Mouse (Mus musculus) neural tube, embryonic 13.5 days (tissue): ENCODE measurements around the gene Lonrf3. TPM values are rescaled to one million over a fixed set of nuclear protein-coding genes. Genes with fewer than 3 reads are reported as not detected.
A peak's percentile ranks its signal among the peaks of the same experiment; 100 is the strongest.

ENCODE experiments used
- ATAC-seq: fragments of 200-750 bp; cut with Nextera tagmentation; 2 replicates; pipeline ENCODE4 v1.8.0; 2017; ENCODE audit warnings: low read depth, mild to moderate bottlenecking, moderate TSS enrichment, moderate library complexity
- H3K27ac ChIP-seq: fragments of 300-500 bp; sonication (generic); replicated peaks from 2 replicates; pipeline ENCODE4 v1.5.1; 2015; ENCODE audit warnings: moderate library complexity, mild to moderate bottlenecking, inconsistent platforms
- H3K27me3 ChIP-seq: fragments of 300-500 bp; sonication (generic); 2 replicates; pipeline ENCODE4 v1.6.1; 2015; ENCODE audit warnings: mild to moderate bottlenecking, inconsistent platforms
- H3K36me3 ChIP-seq: fragments of 300-500 bp; sonication (generic); 2 replicates; pipeline ENCODE4 v1.6.1; 2015; ENCODE audit warnings: mild to moderate bottlenecking, inconsistent platforms
- H3K4me1 ChIP-seq: fragments of 300-500 bp; sonication (generic); replicated peaks from 2 replicates; pipeline ENCODE4 v1.6.1; 2015; ENCODE audit warnings: inconsistent platforms
- H3K4me2 ChIP-seq: fragments of 300-500 bp; sonication (generic); 2 replicates; pipeline ENCODE4 v1.6.1; 2015; ENCODE audit warnings: inconsistent platforms, mild to moderate bottlenecking, moderate library complexity
- H3K4me3 ChIP-seq: fragments of 300-500 bp; sonication (generic); 2 replicates; pipeline ENCODE4 v1.5.1; 2015; ENCODE audit warnings: mild to moderate bottlenecking, inconsistent platforms
- H3K9ac ChIP-seq: fragments of 300-500 bp; sonication (generic); 2 replicates; pipeline ENCODE4 v1.6.1; 2015; ENCODE audit warnings: moderate library complexity, mild to moderate bottlenecking, inconsistent platforms
- H3K9me3 ChIP-seq: fragments of 300-500 bp; sonication (generic); 2 replicates; pipeline ENCODE4 v1.6.1; 2016; ENCODE audit warnings: inconsistent platforms
- WGBS: fragments of 180-500 bp; shearing (Covaris S2); methylation state at CpG from one replicate; pipeline ENCODE4 v1.1.7; 2015; 5-methylcytosine and 5-hydroxymethylcytosine counted together
- polyA plus RNA-seq: library from polyadenylated mRNA; unstranded; fragments of >200 nt; fragmentation: Nextera tagmentation; extraction: Ambion mirVana; gene quantifications from 2 replicates; pipeline ENCODE4 v1.2.1, GENCODE M21; 2015

The Lonrf3 gene
- polyA plus RNA-seq = 0.38 and 0.44 TPM in 2 replicates

- Histone ChIP-seq H3K4me3 (peak within 1 kb of the TSS; percentile 46), H3K27me3 (peaks cover 18% of the 10 kb centered on the region), H3K9ac (peak within 1 kb of the TSS; percentile 57; the same call in 1 of the 2 replicates), H3K9me3 (no peaks in the 10 kb centered on the region), H3K36me3 (no peaks in the 10 kb centered on the region), H3K4me2 (peak within 1 kb of the TSS; percentile 82), H3K4me1 (peaks cover 11% of the 10 kb centered on the region), H3K27ac (no peak within 1 kb of the TSS)
- ATAC-seq = peak; percentile 85
- WGBS = 25% methylated on average over 66 of the region's 68 CpGs
Measured at GRCm38 (mm10) chrX:36328271-36329039, at the start of gene Lonrf3. TSS of gene Lonrf3 (plus strand) at chrX:36328353.

DNA sequence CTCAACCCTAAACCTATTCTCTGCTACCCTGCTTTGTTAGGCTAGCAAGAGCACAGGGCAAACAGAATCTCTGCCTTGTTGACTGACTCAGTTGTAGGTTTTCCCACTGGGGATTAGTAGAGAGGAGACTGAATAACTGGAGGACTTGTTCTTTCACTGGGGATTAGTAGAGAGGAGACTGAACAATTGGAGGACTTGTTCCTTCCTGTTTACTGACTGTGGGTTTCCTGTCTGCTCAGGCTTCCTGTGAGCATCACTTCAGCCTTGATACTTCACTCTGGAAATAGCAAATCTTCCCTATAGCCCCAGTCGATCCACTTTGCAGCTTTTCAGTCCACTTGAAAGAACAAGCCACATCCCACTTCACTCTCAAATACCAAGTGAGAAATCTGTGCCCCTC is 49.4 kb upstream of the Lonrf3 start:
- no peaks in the 10 kb centered on the region for H3K36me3 ChIP-seq
- H3K9ac ChIP-seq = no peak overlapping the region
- ATAC-seq = no peak
- H3K27ac ChIP-seq = no peak overlapping the region
- H3K4me3 ChIP-seq = no peak overlapping the region
- whole genome bisulfite sequencing = 71% methylated on average over 1 of the region's 1 CpGs
- no peaks in the 10 kb centered on the region for H3K27me3 ChIP-seq
- H3K9me3 ChIP-seq = no peaks in the 10 kb centered on the region
- H3K4me2 ChIP-seq = no peak overlapping the region
- H3K4me1 ChIP-seq = no peaks in the 10 kb centered on the region

GRCm38 (mm10) chrX:36311420-36311819 is 16.7 kb upstream of the Lonrf3 start:
- Histone ChIP-seq H3K27ac (no peak overlapping the region), H3K4me2 (no peak overlapping the region), H3K4me1 (no peaks in the 10 kb centered on the region), H3K9me3 (no peaks in the 10 kb centered on the region), H3K4me3 (no peak overlapping the region), H3K9ac (no peak overlapping the region), H3K36me3 (no peaks in the 10 kb centered on the region), H3K27me3 (no peaks in the 10 kb centered on the region)
- 88% methylated on average over 3 of the region's 3 CpGs for WGBS
- ATAC-seq = no peak

- Histone ChIP-seq H3K27ac (no peak overlapping the region), H3K9ac (no peak overlapping the region), H3K9me3 (no peaks in the 10 kb centered on the region), H3K4me2 (peak overlapping the region; percentile 82), H3K27me3 (peaks cover 18% of the 10 kb centered on the region), H3K4me3 (peak overlapping the region; percentile 46), H3K36me3 (no peaks in the 10 kb centered on the region), H3K4me1 (peaks cover 11% of the 10 kb centered on the region)
- peak; percentile 34; the same call in 1 of the 2 replicates for ATAC-seq
- WGBS = 21% methylated on average over 19 of the region's 20 CpGs
Measured at GRCm38 (mm10) chrX:36327491-36328255, 480 bp upstream of the Lonrf3 start.

GRCm38 (mm10) chrX:36329040-36329649 is 992 bp downstream of the Lonrf3 start:
- Histone ChIP-seq H3K4me3 (peak overlapping the region; percentile 46), H3K36me3 (no peaks in the 10 kb centered on the region), H3K9me3 (no peaks in the 10 kb centered on the region), H3K4me2 (peak overlapping the region; percentile 82), H3K4me1 (peaks cover 11% of the 10 kb centered on the region), H3K9ac (peak overlapping the region; percentile 57; the same call in 1 of the 2 replicates), H3K27me3 (peaks cover 18% of the 10 kb centered on the region), H3K27ac (no peak overlapping the region)
- WGBS = 29% methylated on average over 60 of the region's 66 CpGs
- no peak for ATAC-seq

DNA sequence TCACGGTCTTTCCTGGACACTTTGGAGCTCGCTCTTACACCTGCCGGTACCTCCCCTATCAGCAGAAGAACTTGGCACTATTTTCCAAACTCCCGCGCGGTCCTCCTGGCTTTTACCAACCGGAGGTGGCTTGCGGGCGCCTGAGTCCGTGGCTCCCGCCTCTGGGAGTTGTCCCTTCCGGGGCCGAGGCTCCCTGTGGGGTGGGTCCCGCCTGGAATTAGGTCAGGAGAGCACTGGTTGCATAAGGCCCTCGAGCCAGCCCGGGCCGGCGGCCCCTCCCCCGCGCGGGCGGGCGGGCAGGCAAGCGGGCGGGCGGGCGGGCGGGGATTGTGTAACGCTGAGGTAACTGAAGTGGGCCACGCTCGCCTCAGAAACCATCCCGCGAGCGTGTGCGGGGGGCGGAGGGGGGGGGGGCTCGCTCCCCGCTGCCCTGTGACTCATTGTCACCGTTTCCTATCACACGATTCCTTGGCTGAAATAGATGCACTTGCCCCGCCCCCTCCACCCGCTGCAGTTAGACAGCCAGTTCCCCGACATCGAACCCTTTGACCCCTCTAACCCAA is 1.8 kb downstream of the Lonrf3 start:
- H3K36me3 ChIP-seq = no peaks in the 10 kb centered on the region
- no peak overlapping the region for H3K9ac ChIP-seq
- peak overlapping the region; percentile 46 for H3K4me3 ChIP-seq
- H3K4me2 ChIP-seq = peak overlapping the region; percentile 82
- H3K4me1 ChIP-seq = peaks cover 11% of the 10 kb centered on the region
- H3K9me3 ChIP-seq = no peaks in the 10 kb centered on the region
- ATAC-seq = no peak
- H3K27me3 ChIP-seq = peaks cover 18% of the 10 kb centered on the region
- 22% methylated on average over 44 of the region's 44 CpGs for WGBS
- H3K27ac ChIP-seq = no peak overlapping the region

DNA sequence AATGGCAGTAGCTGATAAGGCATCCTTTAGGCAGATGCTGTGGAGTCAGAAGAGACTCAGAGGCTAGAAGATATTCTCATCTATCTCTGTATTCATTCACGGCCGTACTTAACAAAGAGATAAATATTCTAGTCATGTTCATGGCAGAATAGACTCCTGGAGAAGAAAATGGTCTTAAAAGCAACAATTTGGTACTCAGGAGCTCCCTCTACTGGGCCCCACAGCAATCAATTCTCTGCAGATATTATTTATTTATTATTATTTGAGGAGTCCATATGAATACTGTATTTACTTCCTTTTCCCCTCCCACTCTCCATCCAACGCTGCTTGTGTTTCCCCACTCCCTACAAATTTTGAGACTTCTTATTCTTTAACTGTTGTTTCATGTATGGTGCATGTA is 24.3 kb downstream of the Lonrf3 start:
- Histone ChIP-seq H3K4me2 (no peak overlapping the region), H3K4me1 (no peaks in the 10 kb centered on the region), H3K4me3 (no peak overlapping the region), H3K27me3 (no peaks in the 10 kb centered on the region), H3K36me3 (no peaks in the 10 kb centered on the region), H3K9ac (no peak overlapping the region), H3K27ac (no peak overlapping the region), H3K9me3 (no peaks in the 10 kb centered on the region)
- WGBS = 63% methylated on average over 3 of the region's 3 CpGs
- no peak for ATAC-seq

DNA sequence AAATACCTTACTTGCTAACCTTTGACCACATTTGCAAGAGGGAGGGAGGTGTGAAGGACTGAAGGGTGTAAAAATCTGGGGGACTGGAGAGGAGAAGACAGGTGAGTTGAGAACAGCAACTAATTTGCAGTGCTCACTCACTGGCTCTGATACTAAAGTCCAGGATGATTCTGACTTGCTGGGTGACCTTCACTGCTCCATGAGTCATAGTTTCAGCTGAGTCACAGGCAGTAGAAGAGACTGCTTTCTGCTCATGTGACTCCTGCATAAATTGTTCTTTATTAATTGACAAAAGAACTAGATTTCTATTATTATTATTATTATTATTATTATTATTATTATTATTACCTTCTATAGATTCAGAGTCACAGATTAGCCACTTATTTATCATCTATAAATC is 57.2 kb downstream of the Lonrf3 start:
- Histone ChIP-seq H3K36me3 (no peaks in the 10 kb centered on the region), H3K4me2 (no peak overlapping the region), H3K4me1 (no peaks in the 10 kb centered on the region), H3K27me3 (no peaks in the 10 kb centered on the region), H3K4me3 (no peak overlapping the region), H3K9me3 (no peaks in the 10 kb centered on the region), H3K9ac (no peak overlapping the region), H3K27ac (no peak overlapping the region)
- no peak for ATAC-seq

GRCm38 (mm10) chrX:36389971-36390370 is 61.8 kb downstream of the Lonrf3 start:
- Histone ChIP-seq H3K4me2 (no peak overlapping the region), H3K4me3 (no peak overlapping the region), H3K27ac (no peak overlapping the region), H3K36me3 (no peaks in the 10 kb centered on the region), H3K4me1 (no peaks in the 10 kb centered on the region), H3K9ac (no peak overlapping the region), H3K9me3 (no peaks in the 10 kb centered on the region), H3K27me3 (no peaks in the 10 kb centered on the region)
- WGBS = 47% methylated on average over 3 of the region's 3 CpGs
- ATAC-seq = no peak

- no peaks in the 10 kb centered on the region for H3K27me3 ChIP-seq
- WGBS = 79% methylated on average over 2 of the region's 2 CpGs
- H3K4me3 ChIP-seq = no peak overlapping the region
- no peaks in the 10 kb centered on the region for H3K4me1 ChIP-seq
- H3K36me3 ChIP-seq = no peaks in the 10 kb centered on the region
- H3K9ac ChIP-seq = no peak overlapping the region
- no peaks in the 10 kb centered on the region for H3K9me3 ChIP-seq
- H3K27ac ChIP-seq = no peak overlapping the region
- ATAC-seq = no peak
- no peak overlapping the region for H3K4me2 ChIP-seq
Measured at GRCm38 (mm10) chrX:36390503-36390902, 62.4 kb downstream of the Lonrf3 start.

DNA sequence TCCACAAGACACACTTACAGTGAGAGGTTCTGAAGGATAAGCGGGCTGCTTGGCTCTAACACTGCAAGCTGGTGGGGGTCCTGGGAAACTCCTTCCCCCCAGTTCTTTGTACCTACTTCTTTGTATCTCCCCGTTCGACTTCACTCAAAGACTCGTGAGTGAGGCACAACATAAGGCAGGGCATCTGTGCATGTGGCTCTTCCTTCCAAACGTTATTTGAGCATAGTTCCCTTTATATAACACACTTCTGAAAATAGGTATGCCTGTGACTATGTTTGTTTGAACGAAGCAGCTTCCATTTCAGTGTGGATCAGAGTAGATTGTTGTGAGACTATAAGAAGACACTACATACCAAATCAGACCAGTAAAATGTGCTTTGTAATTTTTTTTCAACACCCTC is 64.5 kb downstream of the Lonrf3 start:
- WGBS = 71% methylated on average over 6 of the region's 6 CpGs
- no peaks in the 10 kb centered on the region for H3K4me1 ChIP-seq
- H3K9ac ChIP-seq = no peak overlapping the region
- no peak overlapping the region for H3K27ac ChIP-seq
- no peaks in the 10 kb centered on the region for H3K9me3 ChIP-seq
- no peak for ATAC-seq
- H3K4me2 ChIP-seq = no peak overlapping the region
- no peak overlapping the region for H3K4me3 ChIP-seq
- H3K27me3 ChIP-seq = no peaks in the 10 kb centered on the region
- H3K36me3 ChIP-seq = no peaks in the 10 kb centered on the region

GRCm38 (mm10) chrX:36393279-36393678 is 65.1 kb downstream of the Lonrf3 start:
- Histone ChIP-seq H3K27ac (no peak overlapping the region), H3K4me1 (no peaks in the 10 kb centered on the region), H3K4me2 (no peak overlapping the region), H3K9ac (no peak overlapping the region), H3K27me3 (no peaks in the 10 kb centered on the region), H3K4me3 (no peak overlapping the region), H3K36me3 (no peaks in the 10 kb centered on the region), H3K9me3 (no peaks in the 10 kb centered on the region)
- WGBS = 43% methylated on average over 6 of the region's 6 CpGs
- no peak; the same call in 1 of the 2 replicates for ATAC-seq
